Mouse (Mus musculus): ENCODE data around the gene Olfr1463.

Gene Olfr1463

DNA sequence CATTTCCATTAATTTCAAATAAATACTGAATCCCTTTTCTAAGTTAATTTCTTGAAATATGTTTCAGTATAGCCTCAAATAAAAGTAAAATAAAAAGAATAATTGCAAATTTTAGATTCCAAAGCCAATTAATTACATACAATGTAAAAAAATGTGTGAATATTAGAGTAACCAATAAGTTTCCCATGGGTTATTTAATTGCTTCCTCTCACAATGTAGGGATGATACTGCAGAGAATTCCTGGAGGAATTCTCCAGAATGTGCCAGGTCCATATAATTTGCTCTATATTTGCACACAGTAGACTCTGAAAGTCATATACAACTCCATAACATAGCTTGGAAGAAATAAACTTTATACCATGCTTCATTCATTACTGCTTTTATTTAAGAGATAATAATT lies at the start of gene Olfr1463:
TSS of gene Olfr1463 (plus strand) at position 301 of the 400 bp plus-strand sequence.
- DNase-seq (ENCODE audit: low spot score), result no peak

- DNase-seq (ENCODE audit: low spot score), result no peak
These were observed 45.7 kb upstream of the Olfr1463 start, which contains the start of gene Olfr1462 for GRCm38 (mm10) chr19:13185434-13185833. Gene Olfr1462, plus strand, starts transcription at chr19:13185734.

DNA sequence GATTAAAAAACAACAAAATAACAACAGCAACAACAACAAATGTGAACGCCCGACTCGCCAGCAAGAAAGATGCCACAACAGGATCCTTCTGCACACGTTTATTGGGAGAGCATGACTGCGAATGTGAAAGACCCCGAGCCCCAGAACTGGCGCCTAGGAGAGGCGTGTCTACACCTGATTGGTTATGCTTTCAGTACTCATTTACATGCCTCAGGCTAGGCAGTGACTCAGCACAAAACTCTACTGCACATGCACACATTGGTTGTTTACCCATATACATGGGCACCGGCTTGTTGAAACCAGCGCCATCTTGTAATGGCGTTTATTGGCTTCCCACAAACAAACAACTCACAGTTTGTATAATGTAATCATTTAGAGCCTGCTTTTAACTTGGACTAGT lies 9.5 kb upstream of the Olfr1463 start:
- no peak for DNase-seq (ENCODE audit: low spot score)

Data from ovary, postnatal 36 days (tissue).